Mouse (Mus musculus) lung, postnatal 0 days (tissue): ENCODE results near the gene Trabd. TPM values are rescaled to one million over a fixed set of nuclear protein-coding genes. Genes with fewer than 3 reads are reported as not detected.
A peak's percentile ranks its signal among the peaks of the same experiment; 100 is the strongest.

ENCODE experiments used
- ATAC-seq: fragments of 200-750 bp; cut with Nextera tagmentation; 2 replicates; pipeline ENCODE4 v1.8.0; 2017; ENCODE audit warnings: moderate library complexity
- DNase-seq: peaks from one replicate; pipeline ENCODE4 v3.0.0-alpha.2; 2016; ENCODE audit warnings: low spot score
- H3K27ac ChIP-seq: fragments of 300-500 bp; sonication (generic); 2 replicates; pipeline ENCODE4 v1.5.1; 2014; ENCODE audit warnings: antibody characterized with exemption, mild to moderate bottlenecking, low read length, mixed read lengths
- H3K27me3 ChIP-seq: fragments of 300-500 bp; sonication (generic); replicated peaks from 2 replicates; pipeline ENCODE4 v1.6.1; 2014; ENCODE audit warnings: low read length, mixed read lengths; ENCODE audit not compliant: insufficient read depth
- H3K36me3 ChIP-seq: fragments of 300-500 bp; sonication (generic); 2 replicates; pipeline ENCODE4 v1.6.1; 2014; ENCODE audit warnings: low read length, mixed read lengths; ENCODE audit not compliant: insufficient read depth
- H3K4me1 ChIP-seq: fragments of 300-500 bp; sonication (generic); 2 replicates; pipeline ENCODE4 v1.6.1; 2014; ENCODE audit warnings: antibody characterized with exemption, low read depth, low read length, mixed read lengths; ENCODE audit not compliant: insufficient read depth
- H3K4me2 ChIP-seq: fragments of 300-500 bp; sonication (generic); replicated peaks from 2 replicates; pipeline ENCODE4 v1.6.1; 2014; ENCODE audit warnings: low read depth, mild to moderate bottlenecking, low read length, moderate library complexity, mixed read lengths
- H3K4me3 ChIP-seq: fragments of 300-500 bp; sonication (generic); 2 replicates; pipeline ENCODE4 v1.5.1; 2014; ENCODE audit warnings: low read depth, low read length
- H3K9ac ChIP-seq: fragments of 300-500 bp; sonication (generic); replicated peaks from 2 replicates; pipeline ENCODE4 v1.6.1; 2014; ENCODE audit warnings: low read depth, mild to moderate bottlenecking
- H3K9me3 ChIP-seq: fragments of 300-500 bp; sonication (generic); 2 replicates; pipeline ENCODE4 v1.6.1; 2016; ENCODE audit warnings: low read length, mixed read lengths
- CTCF ChIP-seq: IDR thresholded peaks from 2 replicates; pipeline ENCODE4 v1.5.1; 2016; ENCODE audit warnings: antibody characterized with exemption, mild to moderate bottlenecking
- EP300 ChIP-seq: IDR thresholded peaks from 2 replicates; pipeline ENCODE4 v1.6.1; 2016; ENCODE audit warnings: antibody characterized with exemption, mild to moderate bottlenecking, control low read depth
- WGBS: fragments of 180-500 bp; shearing (Covaris S2); extraction: QIAGEN DNeasy Blood & Tissue Kit; methylation state at CpG from one replicate; pipeline ENCODE4 v1.1.7; 2014; 5-methylcytosine and 5-hydroxymethylcytosine counted together
- polyA plus RNA-seq: library from polyadenylated mRNA; unstranded; fragments of >200 nt; fragmentation: Nextera tagmentation; extraction: Ambion mirVana; gene quantifications from 2 replicates; pipeline ENCODE4 v1.2.1, GENCODE M21; 2015

Trabd gene
- polyA plus RNA-seq, 1 experiment from 2014 or later, result 41.8 TPM

- Histone ChIP-seq H3K9ac (no peak overlapping the region), H3K27me3 (no peaks in the 10 kb centered on the region), H3K9me3 (no peaks in the 10 kb centered on the region), H3K4me1 (no peaks in the 10 kb centered on the region), H3K4me2 (no peak overlapping the region), H3K27ac (no peak overlapping the region), H3K4me3 (no peak overlapping the region), H3K36me3 (peaks cover 50% of the 10 kb centered on the region)
- TF ChIP-seq EP300 (no peak), CTCF (no peak)
- no peak for ATAC-seq
- WGBS, result 70% methylated on average over 5 of the region's 5 CpGs
- no peak for DNase-seq
Measured at GRCm38 (mm10) chr15:89102646-89103045, 27.7 kb downstream of the Trabd start.

- no peak overlapping the region for H3K4me2 ChIP-seq
- no peak overlapping the region for H3K27ac ChIP-seq
- 85% methylated on average over 10 of the region's 10 CpGs for WGBS
- no peak overlapping the region for H3K9ac ChIP-seq
- no peaks in the 10 kb centered on the region for H3K9me3 ChIP-seq
- H3K4me3 ChIP-seq, result no peak overlapping the region
- H3K4me1 ChIP-seq, result no peaks in the 10 kb centered on the region
- DNase-seq, result no peak
- ATAC-seq, result no peak
- peaks cover 52% of the 10 kb centered on the region for H3K36me3 ChIP-seq
- H3K27me3 ChIP-seq, result no peaks in the 10 kb centered on the region
- TF ChIP-seq EP300 (no peak), CTCF (no peak)
Measured at GRCm38 (mm10) chr15:89103921-89104320, 29.0 kb downstream of the Trabd start.

GRCm38 (mm10) chr15:89104425-89104824, 29.5 kb downstream of the Trabd start:
- 95% methylated on average over 8 of the region's 8 CpGs for WGBS
- Histone ChIP-seq H3K27ac (no peak overlapping the region), H3K4me2 (no peak overlapping the region), H3K9ac (no peak overlapping the region), H3K4me3 (no peak overlapping the region), H3K4me1 (no peaks in the 10 kb centered on the region), H3K9me3 (no peaks in the 10 kb centered on the region), H3K27me3 (no peaks in the 10 kb centered on the region), H3K36me3 (peaks cover 47% of the 10 kb centered on the region)
- DNase-seq (no peak), ATAC-seq (no peak)
- TF ChIP-seq CTCF, result no peak
- TF ChIP-seq EP300, result no peak

DNA sequence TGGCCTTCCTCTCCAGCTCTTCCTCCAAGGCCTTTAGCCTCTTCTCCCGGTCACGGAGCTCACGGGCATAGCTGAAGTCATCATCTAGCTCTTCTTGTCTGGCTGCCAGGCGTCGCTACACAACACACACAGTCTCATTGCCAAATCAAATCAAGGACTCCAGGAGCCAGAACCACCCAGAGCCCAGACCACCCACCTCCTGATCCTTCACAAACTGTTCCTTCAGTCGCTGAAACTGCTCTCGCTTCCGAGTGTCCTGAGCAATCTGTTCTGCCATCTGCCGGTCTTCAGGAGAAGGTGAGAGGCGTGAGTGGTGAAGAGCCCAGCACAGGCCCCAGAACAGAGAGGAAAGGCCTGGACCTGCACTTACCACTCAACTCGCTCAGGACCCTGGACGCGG, 31.1 kb downstream of the Trabd start:
- TF ChIP-seq CTCF, result no peak
- no peak for TF ChIP-seq EP300
- no peaks in the 10 kb centered on the region for H3K27me3 ChIP-seq
- no peak overlapping the region for H3K4me2 ChIP-seq
- peaks cover 36% of the 10 kb centered on the region for H3K36me3 ChIP-seq
- no peak overlapping the region for H3K9ac ChIP-seq
- WGBS, result 90% methylated on average over 13 of the region's 13 CpGs
- ATAC-seq, result no peak
- H3K4me1 ChIP-seq, result no peaks in the 10 kb centered on the region
- no peak overlapping the region for H3K4me3 ChIP-seq
- no peak overlapping the region for H3K27ac ChIP-seq
- DNase-seq, result no peak
- H3K9me3 ChIP-seq, result no peaks in the 10 kb centered on the region

DNA sequence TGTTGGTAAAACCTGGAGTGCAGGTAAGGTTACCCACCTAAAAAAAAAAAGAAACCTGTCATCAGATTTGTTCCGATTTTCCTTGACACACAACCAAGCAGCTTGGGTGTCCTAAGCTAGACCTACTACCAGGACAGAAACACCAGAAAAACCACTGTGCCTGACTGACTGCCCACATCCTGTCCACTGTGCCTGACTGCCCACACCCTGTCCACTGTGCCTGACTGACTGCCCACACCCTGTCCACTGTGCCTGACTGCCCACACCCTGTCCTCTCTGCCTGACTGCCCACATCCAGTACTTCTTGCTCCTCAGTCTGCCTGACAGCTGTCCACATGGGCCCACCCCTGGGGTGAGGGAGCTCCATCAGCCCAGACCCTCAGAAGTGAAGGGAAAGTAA, 32.1 kb downstream of the Trabd start:
- Histone ChIP-seq H3K4me3 (no peak overlapping the region), H3K36me3 (peaks cover 32% of the 10 kb centered on the region), H3K27ac (no peak overlapping the region), H3K9ac (no peak overlapping the region), H3K4me2 (no peak overlapping the region), H3K27me3 (no peaks in the 10 kb centered on the region), H3K4me1 (no peaks in the 10 kb centered on the region), H3K9me3 (no peaks in the 10 kb centered on the region)
- no peak for TF ChIP-seq CTCF
- no peak for TF ChIP-seq EP300
- DNase-seq (no peak), ATAC-seq (no peak)
- 90% methylated on average over 1 of the region's 1 CpGs for WGBS

DNA sequence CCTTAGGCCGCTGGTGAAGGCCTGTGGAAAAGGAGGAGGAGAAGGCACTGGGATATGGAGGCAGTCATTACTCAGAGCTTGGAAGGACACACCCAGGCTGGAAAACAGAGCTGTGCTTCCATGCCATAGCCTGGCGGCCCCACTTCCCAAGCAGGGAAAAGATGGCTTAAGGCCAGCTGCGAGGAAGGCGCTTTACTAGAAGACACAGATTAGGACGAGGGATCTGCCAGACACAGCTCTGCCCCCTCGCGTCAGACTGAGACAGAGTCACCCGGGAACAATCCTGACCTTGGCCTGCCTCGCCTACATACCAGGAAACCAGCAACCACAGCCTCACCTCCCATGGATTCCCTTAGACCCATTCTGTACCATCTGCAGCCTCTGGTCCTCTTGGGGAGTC, 35.2 kb downstream of the Trabd start:
- Histone ChIP-seq H3K27ac (no peak overlapping the region), H3K36me3 (peaks cover 26% of the 10 kb centered on the region; the same call in 1 of the 2 replicates), H3K4me1 (no peaks in the 10 kb centered on the region), H3K9ac (no peak overlapping the region), H3K27me3 (no peaks in the 10 kb centered on the region), H3K4me2 (no peak overlapping the region), H3K4me3 (no peak overlapping the region), H3K9me3 (no peaks in the 10 kb centered on the region)
- TF ChIP-seq CTCF (no peak), EP300 (no peak)
- ATAC-seq, result no peak
- WGBS, result 77% methylated on average over 9 of the region's 9 CpGs
- DNase-seq, result no peak

DNA sequence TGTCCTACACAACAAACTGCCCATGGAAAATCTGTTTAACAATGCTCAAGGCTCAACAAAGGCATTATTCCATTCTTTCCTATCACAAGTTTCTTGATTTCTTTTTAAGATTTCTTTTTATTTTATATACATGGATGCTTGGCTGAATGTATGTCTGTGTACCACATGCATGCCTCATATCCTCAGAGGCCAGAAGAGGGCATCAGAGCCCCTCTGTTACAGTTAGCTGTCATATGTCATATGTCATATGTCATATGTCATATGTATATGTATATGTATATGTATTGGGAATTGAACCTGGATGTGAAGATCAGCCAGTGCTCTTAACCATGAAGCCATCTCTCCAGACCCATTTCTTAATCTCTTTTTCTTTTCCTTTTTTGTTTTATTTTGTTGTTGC, 43.1 kb downstream of the Trabd start:
- peaks cover 10% of the 10 kb centered on the region; the same call in 1 of the 2 replicates for H3K36me3 ChIP-seq
- DNase-seq (no peak), ATAC-seq (no peak)
- H3K4me1 ChIP-seq, result peaks cover 9% of the 10 kb centered on the region; the same call in 1 of the 2 replicates
- H3K27ac ChIP-seq, result no peak overlapping the region
- H3K9ac ChIP-seq, result no peak overlapping the region
- no peaks in the 10 kb centered on the region for H3K27me3 ChIP-seq
- H3K9me3 ChIP-seq, result no peaks in the 10 kb centered on the region
- TF ChIP-seq EP300, result no peak
- TF ChIP-seq CTCF, result peak; percentile 64
- H3K4me3 ChIP-seq, result no peak overlapping the region
- H3K4me2 ChIP-seq, result no peak overlapping the region
